Mouse (Mus musculus): Measurements from ENCODE around the gene Zbtb8os. TPM values are rescaled to one million over a fixed set of nuclear protein-coding genes. Genes with fewer than 3 reads are reported as not detected.
"Not testable (repeated sequence)": the region's sequence is repeated elsewhere in the genome, so short reads cannot be mapped to it uniquely, and the experiment has no call there.

The Zbtb8os gene
- polyA plus RNA-seq, 1 experiment from 2014 or later = 44.4 TPM

DNA sequence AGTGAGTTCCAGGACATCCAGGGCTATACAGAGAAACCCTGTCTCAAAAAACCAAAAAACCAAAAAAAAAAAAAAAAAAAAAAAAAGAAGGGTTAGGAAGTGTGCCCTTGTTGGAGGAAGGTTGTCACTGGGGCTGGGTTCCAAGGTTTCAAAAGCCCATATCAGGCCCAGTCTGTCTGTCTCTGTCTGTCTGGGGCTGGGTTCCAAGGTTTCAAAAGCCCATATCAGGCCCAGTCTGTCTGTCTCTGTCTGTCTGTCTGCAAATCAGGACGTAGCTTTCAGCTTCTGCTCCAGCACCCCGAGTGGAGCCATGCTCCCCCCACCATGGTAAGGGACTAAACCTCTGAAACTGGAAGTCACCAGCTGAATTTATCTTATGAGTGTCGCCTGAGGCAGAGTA, 26.7 kb downstream of the Zbtb8os start:
- H3K27ac ChIP-seq; H3K4me3 ChIP-seq; H3K4me2 ChIP-seq; H3K9me3 ChIP-seq; H3K27me3 ChIP-seq; ATAC-seq (ENCODE audit: insufficient number of reproducible peaks, insufficient read depth, low FRiP score, low TSS enrichment, low read depth); H3K4me1 ChIP-seq; H3K9ac ChIP-seq: not testable (repeated sequence)
- 87% methylated on average over 3 of the region's 3 CpGs for WGBS
- H3K36me3 ChIP-seq = peaks cover 37% of the 10 kb centered on the region

GRCm38 (mm10) chr4:129362771-129363170, 27.3 kb downstream of the Zbtb8os start:
- H3K4me2 ChIP-seq = no peak overlapping the region
- peaks cover 32% of the 10 kb centered on the region for H3K36me3 ChIP-seq
- H3K27me3 ChIP-seq = no peaks in the 10 kb centered on the region
- H3K9ac ChIP-seq = no peak overlapping the region
- no peaks in the 10 kb centered on the region for H3K9me3 ChIP-seq
- no peak for ATAC-seq (ENCODE audit: insufficient number of reproducible peaks, insufficient read depth, low FRiP score, low TSS enrichment, low read depth)
- no peak overlapping the region for H3K4me3 ChIP-seq
- no peaks in the 10 kb centered on the region for H3K4me1 ChIP-seq
- no peak overlapping the region for H3K27ac ChIP-seq
- 71% methylated on average over 5 of the region's 5 CpGs for WGBS

- Histone ChIP-seq H3K9ac (no peak overlapping the region), H3K27me3 (no peaks in the 10 kb centered on the region), H3K36me3 (peaks cover 27% of the 10 kb centered on the region), H3K9me3 (no peaks in the 10 kb centered on the region), H3K27ac (no peak overlapping the region), H3K4me2 (no peak overlapping the region), H3K4me3 (no peak overlapping the region), H3K4me1 (no peaks in the 10 kb centered on the region)
- no peak for ATAC-seq (ENCODE audit: insufficient number of reproducible peaks, insufficient read depth, low FRiP score, low TSS enrichment, low read depth)
- 92% methylated on average over 9 of the region's 9 CpGs for WGBS
Measured at GRCm38 (mm10) chr4:129363463-129363862, 28.0 kb downstream of the Zbtb8os start.

GRCm38 (mm10) chr4:129364379-129364778, 28.9 kb downstream of the Zbtb8os start:
- ATAC-seq (ENCODE audit: insufficient number of reproducible peaks, insufficient read depth, low FRiP score, low TSS enrichment, low read depth) = no peak
- peaks cover 26% of the 10 kb centered on the region for H3K36me3 ChIP-seq
- no peak overlapping the region for H3K9ac ChIP-seq
- no peak overlapping the region for H3K27ac ChIP-seq
- WGBS = 86% methylated on average over 3 of the region's 3 CpGs
- no peak overlapping the region for H3K4me2 ChIP-seq
- H3K9me3 ChIP-seq = no peaks in the 10 kb centered on the region
- no peaks in the 10 kb centered on the region for H3K27me3 ChIP-seq
- no peak overlapping the region for H3K4me3 ChIP-seq
- H3K4me1 ChIP-seq = no peaks in the 10 kb centered on the region

DNA sequence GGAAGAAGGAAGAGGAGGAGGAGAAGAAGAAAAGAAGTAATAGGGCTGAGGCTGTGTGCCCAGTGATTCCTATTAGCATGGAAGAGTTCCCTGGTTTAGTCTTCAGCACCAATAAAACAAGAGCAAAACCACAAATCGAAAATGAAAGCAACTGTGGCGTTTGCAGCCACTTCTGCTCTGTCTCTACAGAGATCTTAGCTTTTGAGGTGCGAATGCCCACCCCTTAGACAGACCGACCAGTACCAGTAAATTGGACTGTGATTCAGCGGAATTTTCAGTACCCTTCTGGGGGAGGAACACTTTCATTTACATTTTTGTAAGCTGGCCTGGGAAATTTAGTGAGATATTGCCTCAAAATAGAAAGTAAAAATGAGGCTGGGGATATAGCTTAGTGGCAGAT, 29.7 kb downstream of the Zbtb8os start:
- no peak for ATAC-seq (ENCODE audit: insufficient number of reproducible peaks, insufficient read depth, low FRiP score, low TSS enrichment, low read depth)
- Histone ChIP-seq H3K4me1 (no peaks in the 10 kb centered on the region), H3K9ac (no peak overlapping the region), H3K36me3 (peaks cover 21% of the 10 kb centered on the region), H3K4me3 (no peak overlapping the region), H3K27me3 (no peaks in the 10 kb centered on the region), H3K27ac (no peak overlapping the region), H3K9me3 (no peaks in the 10 kb centered on the region), H3K4me2 (no peak overlapping the region)
- WGBS = 89% methylated on average over 5 of the region's 5 CpGs

DNA sequence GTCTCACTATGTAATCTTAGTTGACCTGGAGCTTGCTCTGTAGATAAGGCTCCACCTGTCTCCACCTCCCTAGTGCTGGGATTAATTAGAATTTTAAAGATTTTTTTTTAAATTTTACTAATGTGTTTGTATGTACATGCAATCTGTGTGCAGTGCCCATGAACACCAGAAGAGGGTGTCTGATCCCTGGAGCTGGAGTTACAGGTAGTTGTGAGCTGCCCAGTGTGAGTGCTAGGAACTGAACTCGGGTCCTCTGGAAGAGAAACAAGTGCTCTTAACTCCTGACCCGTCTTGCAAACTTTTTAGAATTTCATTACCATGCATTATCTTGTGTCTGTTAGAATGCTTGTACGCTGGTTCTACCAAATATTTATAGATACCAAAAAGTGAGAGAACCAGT, 35.9 kb downstream of the Zbtb8os start:
- H3K9ac ChIP-seq = no peak overlapping the region
- H3K4me2 ChIP-seq = no peak overlapping the region
- 92% methylated on average over 3 of the region's 3 CpGs for WGBS
- H3K27me3 ChIP-seq = peaks cover 16% of the 10 kb centered on the region
- H3K27ac ChIP-seq = no peak overlapping the region
- no peaks in the 10 kb centered on the region for H3K9me3 ChIP-seq
- H3K4me3 ChIP-seq = no peak overlapping the region
- H3K36me3 ChIP-seq = 0 out of 2 replicates have a peak, but pooled peaks cover 4% of the 10 kb centered on the region
- no peak for ATAC-seq (ENCODE audit: insufficient number of reproducible peaks, insufficient read depth, low FRiP score, low TSS enrichment, low read depth)
- peaks cover 8% of the 10 kb centered on the region; the same call in 1 of the 2 replicates for H3K4me1 ChIP-seq

GRCm38 (mm10) chr4:129373202-129373976, 37.9 kb downstream of the Zbtb8os start:
- no peak overlapping the region for H3K4me3 ChIP-seq
- no peaks in the 10 kb centered on the region for H3K36me3 ChIP-seq
- 46% methylated on average over 8 of the region's 8 CpGs for WGBS
- peaks cover 8% of the 10 kb centered on the region for H3K4me1 ChIP-seq
- H3K27me3 ChIP-seq = peaks cover 17% of the 10 kb centered on the region
- no peak overlapping the region for H3K9ac ChIP-seq
- no peak overlapping the region for H3K27ac ChIP-seq
- ATAC-seq (ENCODE audit: insufficient number of reproducible peaks, insufficient read depth, low FRiP score, low TSS enrichment, low read depth) = no peak
- H3K9me3 ChIP-seq = no peaks in the 10 kb centered on the region
- no peak overlapping the region for H3K4me2 ChIP-seq

- Histone ChIP-seq H3K27me3 (peaks cover 22% of the 10 kb centered on the region), H3K27ac (no peak overlapping the region), H3K4me2 (no peak overlapping the region), H3K4me1 (peaks cover 11% of the 10 kb centered on the region), H3K4me3 (no peak overlapping the region), H3K9me3 (no peaks in the 10 kb centered on the region), H3K36me3 (no peaks in the 10 kb centered on the region), H3K9ac (no peak overlapping the region)
- WGBS = 43% methylated on average over 11 of the region's 11 CpGs
- no peak for ATAC-seq (ENCODE audit: insufficient number of reproducible peaks, insufficient read depth, low FRiP score, low TSS enrichment, low read depth)
Measured at GRCm38 (mm10) chr4:129374219-129374755, 38.8 kb downstream of the Zbtb8os start.

DNA sequence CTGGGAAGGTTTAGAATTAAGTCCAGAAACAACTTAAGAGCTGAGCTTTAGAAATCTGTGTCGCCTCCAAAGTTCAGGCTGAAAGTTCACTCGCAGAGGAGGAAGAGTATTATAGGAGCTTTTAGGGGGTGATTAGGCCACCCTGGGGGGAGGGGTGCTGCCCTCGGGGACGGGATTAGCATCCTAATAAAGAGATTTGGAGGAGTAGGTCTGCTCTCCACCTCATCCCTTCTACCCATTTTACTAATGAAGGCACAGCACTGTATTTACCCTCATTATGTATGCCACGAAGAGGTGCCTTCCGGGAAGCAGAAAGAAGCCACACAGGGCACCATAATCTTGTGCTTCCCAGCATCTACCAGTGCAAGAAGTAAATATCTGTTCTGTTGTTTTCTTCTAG, 39.5 kb downstream of the Zbtb8os start:
- Histone ChIP-seq H3K4me1 (peaks cover 11% of the 10 kb centered on the region), H3K9me3 (no peaks in the 10 kb centered on the region), H3K27me3 (peaks cover 26% of the 10 kb centered on the region), H3K4me2 (no peak overlapping the region), H3K9ac (no peak overlapping the region), H3K27ac (no peak overlapping the region), H3K4me3 (no peak overlapping the region), H3K36me3 (no peaks in the 10 kb centered on the region)
- WGBS = 19% methylated on average over 6 of the region's 6 CpGs
- no peak for ATAC-seq (ENCODE audit: insufficient number of reproducible peaks, insufficient read depth, low FRiP score, low TSS enrichment, low read depth)

DNA sequence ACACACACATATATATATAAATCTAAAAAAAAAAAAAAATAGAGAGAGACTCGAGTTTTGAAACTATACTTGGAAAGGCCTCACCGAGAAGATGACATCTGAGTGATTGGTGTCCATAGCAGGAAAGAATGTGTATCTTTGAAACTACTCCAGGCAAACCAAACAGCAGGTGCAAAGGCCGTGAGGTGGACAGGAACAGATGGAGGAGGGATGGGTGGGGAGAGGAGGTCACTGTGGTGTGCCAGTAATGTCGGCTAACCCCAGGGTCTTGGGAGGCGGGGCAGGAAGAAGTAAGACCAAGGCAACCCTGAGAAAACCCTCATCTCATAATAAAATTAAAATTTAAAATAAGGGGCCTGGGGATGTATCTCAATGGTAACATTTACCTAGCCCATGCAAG, 40.3 kb downstream of the Zbtb8os start:
- 74% methylated on average over 5 of the region's 5 CpGs for WGBS
- peaks cover 26% of the 10 kb centered on the region for H3K27me3 ChIP-seq
- H3K36me3 ChIP-seq = no peaks in the 10 kb centered on the region
- ATAC-seq (ENCODE audit: insufficient number of reproducible peaks, insufficient read depth, low FRiP score, low TSS enrichment, low read depth) = no peak
- H3K4me3 ChIP-seq = no peak overlapping the region
- no peaks in the 10 kb centered on the region for H3K9me3 ChIP-seq
- H3K4me2 ChIP-seq = no peak overlapping the region
- no peak overlapping the region for H3K27ac ChIP-seq
- peaks cover 11% of the 10 kb centered on the region for H3K4me1 ChIP-seq
- H3K9ac ChIP-seq = no peak overlapping the region

DNA sequence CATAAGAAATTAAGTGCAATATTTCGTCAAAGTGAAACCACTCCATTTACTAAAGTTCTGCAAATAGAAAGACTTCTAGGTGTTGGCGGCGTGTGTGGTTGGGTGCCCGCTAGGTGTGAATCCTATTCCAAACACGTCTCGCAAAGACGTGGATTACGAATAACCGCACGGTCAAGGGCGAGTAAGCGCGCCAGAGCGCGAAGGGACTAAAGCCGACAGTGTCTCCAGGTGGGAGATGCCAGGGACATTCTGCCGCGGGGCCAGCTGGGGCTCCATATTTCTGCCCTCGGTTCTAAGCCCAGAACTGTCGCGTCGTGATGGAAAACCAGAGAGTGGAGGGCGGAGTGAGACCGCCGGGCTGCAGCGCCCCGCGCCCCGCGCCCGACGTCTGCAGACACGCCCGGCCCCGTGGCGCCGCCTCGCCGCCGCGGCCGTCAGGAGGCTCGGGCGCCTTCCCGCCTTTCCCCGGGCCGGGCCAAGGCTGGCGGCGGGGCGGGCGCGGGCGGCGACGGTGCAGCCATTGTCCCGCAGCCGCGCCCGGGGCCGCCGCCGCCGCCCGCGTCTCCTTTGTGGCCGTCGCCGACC, 41.6 kb downstream of the Zbtb8os start:
- Histone ChIP-seq H3K36me3 (no peaks in the 10 kb centered on the region), H3K27me3 (peaks cover 26% of the 10 kb centered on the region), H3K4me1 (peaks cover 11% of the 10 kb centered on the region), H3K27ac (peak overlapping the region; percentile 83), H3K4me3 (peak overlapping the region; percentile 73), H3K9ac (peak overlapping the region; percentile 88), H3K9me3 (no peaks in the 10 kb centered on the region), H3K4me2 (peak overlapping the region; percentile 77)
- WGBS = under 1% methylated on average over 40 of the region's 68 CpGs
- ATAC-seq (ENCODE audit: insufficient number of reproducible peaks, insufficient read depth, low FRiP score, low TSS enrichment, low read depth) = no peak

Measured in embryonic facial prominence, embryonic 13.5 days (tissue).